Mouse (Mus musculus): ENCODE data around the gene Vmn2r47. TPM values are rescaled to one million over a fixed set of nuclear protein-coding genes. Genes with fewer than 3 reads are reported as not detected.
"Not testable (repeated sequence)": the region's sequence is repeated elsewhere in the genome, so short reads cannot be mapped to it uniquely, and the experiment has no call there.

Gene Vmn2r47
- total RNA-seq (2014; fragmentation: Nextera tagmentation) (not detected in 2 replicates), total RNA-seq (2017) (not detected in 2 replicates)

DNA sequence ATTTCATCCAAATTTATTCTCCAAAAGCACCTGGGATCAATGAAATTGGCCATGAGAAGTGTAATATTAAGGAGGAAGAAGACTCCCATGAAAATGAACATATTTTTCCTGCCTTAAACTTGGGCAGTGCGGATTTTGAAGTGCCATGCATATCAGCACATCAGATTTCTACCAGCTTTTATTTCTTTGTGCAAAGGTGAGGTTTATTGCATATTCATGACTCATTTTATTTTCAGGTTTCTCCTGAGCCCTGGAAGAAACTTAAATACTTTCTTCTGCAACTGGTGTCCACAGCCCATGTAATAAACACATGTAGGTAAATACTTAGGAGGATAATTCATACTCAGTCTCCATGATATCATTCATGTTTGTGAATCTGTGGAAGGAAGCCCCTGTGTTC, at the start of gene Vmn2r47:
Vmn2r47 (minus strand) TSS at position 101 of the 400 bp plus-strand sequence.
- not testable (repeated sequence) for ATAC-seq (replicated peaks; ENCODE audit: poor library complexity, severe bottlenecking)

DNA sequence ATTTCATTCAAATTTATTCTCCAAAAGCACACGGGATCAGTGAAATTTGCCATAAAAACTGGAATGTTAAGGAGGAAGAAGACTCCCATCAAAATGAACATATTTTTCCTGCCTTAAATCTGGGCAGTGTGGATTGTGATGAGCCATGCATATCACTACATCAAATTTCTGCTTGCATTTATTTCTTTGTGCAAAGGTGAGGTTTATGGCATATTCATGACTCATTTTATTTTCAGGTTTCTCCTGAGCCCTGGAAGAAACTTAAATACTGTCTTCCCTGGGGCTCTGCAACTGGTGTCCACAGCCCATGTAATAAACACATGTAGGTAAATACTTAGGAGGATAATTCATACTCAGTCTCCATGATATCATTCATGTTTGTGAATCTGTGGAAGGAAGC, 70.7 kb downstream of the Vmn2r47 start, which contains the start of gene Vmn2r46:
Vmn2r46 (minus strand) TSS at position 101 of the 400 bp plus-strand sequence.
- ATAC-seq (replicated peaks; ENCODE audit: poor library complexity, severe bottlenecking) = not testable (repeated sequence)

Other genes starting within 250 kb of the Vmn2r47 start
- gene Vmn2r46, start 70.8 kb downstream of the Vmn2r47 start, total RNA-seq (2014; fragmentation: Nextera tagmentation) = not detected in 2 replicates
- gene Vmn2r46, start 70.8 kb downstream of the Vmn2r47 start, total RNA-seq (2017) = not detected in 2 replicates
- gene Vmn2r48, start 112.3 kb upstream of the Vmn2r47 start, total RNA-seq (2014; fragmentation: Nextera tagmentation) = not detected in 2 replicates
- gene Vmn2r48, start 112.3 kb upstream of the Vmn2r47 start, total RNA-seq (2017) = not detected in 2 replicates
- not detected in 2 replicates for gene Vmn2r49, start 150.9 kb upstream of the Vmn2r47 start, total RNA-seq (2014; fragmentation: Nextera tagmentation)
- gene Vmn2r49, start 150.9 kb upstream of the Vmn2r47 start, total RNA-seq (2017) = not detected in 2 replicates
- not detected in 2 replicates for gene Vmn2r50, start 212.0 kb upstream of the Vmn2r47 start, total RNA-seq (2014; fragmentation: Nextera tagmentation)
- gene Vmn2r50, start 212.0 kb upstream of the Vmn2r47 start, total RNA-seq (2017) = not detected in 2 replicates